Mouse (Mus musculus) bone marrow macrophage, adult 2 months (primary cell): ENCODE measurements around the gene Adcy4. TPM values are rescaled to one million over a fixed set of nuclear protein-coding genes. Genes with fewer than 3 reads are reported as not detected.

ENCODE experiments used
- H3K27ac ChIP-seq: 2 replicates; pipeline ENCODE4 v1.5.1; 2012; ENCODE audit warnings: low read depth, low read length; ENCODE audit not compliant: insufficient read depth
- H3K4me1 ChIP-seq: 2 replicates; pipeline ENCODE4 v1.6.1; 2012; ENCODE audit warnings: low read length; ENCODE audit not compliant: control insufficient read depth, insufficient read depth
- H3K4me3 ChIP-seq: 2 replicates; pipeline ENCODE4 v1.5.1; 2012; ENCODE audit warnings: mild to moderate bottlenecking, low read length, moderate library complexity; ENCODE audit not compliant: insufficient read depth
- CTCF ChIP-seq: IDR thresholded peaks from 2 replicates; pipeline ENCODE4 v1.5.1; 2012; ENCODE audit warnings: low read depth, mild to moderate bottlenecking, low read length, moderate library complexity
- POLR2A ChIP-seq: IDR thresholded peaks from 2 replicates; pipeline ENCODE4 v1.6.1; 2012; ENCODE audit warnings: mild to moderate bottlenecking, low read depth, low read length, borderline replicate concordance
- polyA plus RNA-seq: library from polyadenylated mRNA; stranded (reverse); fragments of >200 nt; gene quantifications from 2 replicates; pipeline ENCODE4 v1.2.4, GENCODE M21; 2012; ENCODE audit not compliant: missing spikeins, insufficient read depth, insufficient read length

Adcy4 gene
- polyA plus RNA-seq, 1 experiment: not detected

DNA sequence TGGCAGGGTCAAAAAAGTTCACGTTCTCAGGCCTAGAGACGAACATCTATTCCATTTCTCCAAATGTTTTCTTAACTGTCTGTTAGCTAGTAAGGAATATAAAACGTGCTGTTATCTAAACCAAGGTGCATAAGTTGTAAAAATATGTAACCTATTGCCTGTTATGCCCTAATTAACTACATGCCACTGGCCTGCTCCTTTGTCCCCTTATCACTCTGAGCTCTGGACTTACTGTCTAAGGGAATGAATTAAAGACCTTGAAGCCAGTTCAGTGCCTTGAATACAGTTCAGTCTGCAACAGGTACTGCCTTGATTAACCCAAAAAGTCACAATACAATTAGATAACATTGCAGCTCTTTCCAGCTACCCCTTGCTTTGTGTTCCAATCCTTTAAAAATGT is 48.6 kb downstream of the Adcy4 start:
- H3K4me1 ChIP-seq: peaks cover 27% of the 10 kb centered on the region
- H3K4me3 ChIP-seq: no peak overlapping the region
- peak overlapping the region; percentile 39 for H3K27ac ChIP-seq
- TF ChIP-seq POLR2A (no peak), CTCF (no peak)

- peaks cover 32% of the 10 kb centered on the region for H3K4me1 ChIP-seq
- no peak overlapping the region for H3K27ac ChIP-seq
- no peak overlapping the region for H3K4me3 ChIP-seq
- TF ChIP-seq POLR2A (no peak), CTCF (no peak)
These were observed 49.0 kb downstream of the Adcy4 start for GRCm38 (mm10) chr14:55734869-55735268.

DNA sequence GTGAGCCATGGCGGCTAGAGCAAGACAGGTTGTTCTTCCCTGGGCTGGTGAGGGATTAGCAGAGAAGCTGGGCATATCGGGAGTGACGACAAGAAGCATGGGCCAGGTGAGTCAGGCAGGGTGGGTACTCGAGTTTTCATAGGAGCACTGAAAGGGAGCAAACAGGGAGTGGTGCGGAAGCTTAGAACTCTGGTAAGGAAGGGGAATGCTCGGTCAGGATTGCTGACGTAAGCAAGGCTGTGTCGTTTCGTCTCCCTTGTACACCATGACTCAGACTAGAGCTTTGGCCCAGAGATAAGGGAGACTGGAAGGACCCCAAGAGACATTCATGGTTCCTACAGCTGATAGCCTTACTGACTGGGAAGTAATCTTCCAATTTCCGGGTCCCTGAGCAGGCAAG is 50.0 kb downstream of the Adcy4 start:
- TF ChIP-seq CTCF: no peak
- no peak for TF ChIP-seq POLR2A
- Histone ChIP-seq H3K27ac (no peak overlapping the region), H3K4me1 (peaks cover 36% of the 10 kb centered on the region), H3K4me3 (no peak overlapping the region)

GRCm38 (mm10) chr14:55730531-55731032 is 53.3 kb downstream of the Adcy4 start:
- Histone ChIP-seq H3K4me3 (no peak overlapping the region), H3K27ac (no peak overlapping the region), H3K4me1 (peaks cover 49% of the 10 kb centered on the region)
- no peak for TF ChIP-seq POLR2A
- no peak for TF ChIP-seq CTCF

DNA sequence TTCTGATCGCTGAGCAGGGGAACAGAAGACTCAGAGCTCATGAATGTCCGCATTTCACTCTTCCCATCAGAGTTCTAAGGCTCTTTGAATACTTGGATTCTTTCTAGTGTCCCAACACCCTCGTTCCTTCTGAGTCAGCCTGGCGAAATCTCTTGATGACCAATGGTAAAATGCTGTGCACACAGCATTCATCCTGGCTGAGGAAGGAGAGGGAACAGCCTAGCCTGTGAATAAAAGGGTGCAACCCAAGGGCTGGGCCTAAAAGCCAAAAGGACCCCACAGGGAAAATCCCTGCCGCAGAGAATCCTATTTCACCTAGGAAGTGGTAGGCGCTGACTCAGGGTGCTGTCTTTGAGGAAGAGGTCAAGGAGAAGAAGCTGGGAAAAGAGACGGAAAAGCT is 53.8 kb downstream of the Adcy4 start:
- TF ChIP-seq CTCF (no peak), POLR2A (no peak)
- H3K27ac ChIP-seq: no peak overlapping the region
- no peak overlapping the region for H3K4me3 ChIP-seq
- H3K4me1 ChIP-seq: peaks cover 49% of the 10 kb centered on the region

DNA sequence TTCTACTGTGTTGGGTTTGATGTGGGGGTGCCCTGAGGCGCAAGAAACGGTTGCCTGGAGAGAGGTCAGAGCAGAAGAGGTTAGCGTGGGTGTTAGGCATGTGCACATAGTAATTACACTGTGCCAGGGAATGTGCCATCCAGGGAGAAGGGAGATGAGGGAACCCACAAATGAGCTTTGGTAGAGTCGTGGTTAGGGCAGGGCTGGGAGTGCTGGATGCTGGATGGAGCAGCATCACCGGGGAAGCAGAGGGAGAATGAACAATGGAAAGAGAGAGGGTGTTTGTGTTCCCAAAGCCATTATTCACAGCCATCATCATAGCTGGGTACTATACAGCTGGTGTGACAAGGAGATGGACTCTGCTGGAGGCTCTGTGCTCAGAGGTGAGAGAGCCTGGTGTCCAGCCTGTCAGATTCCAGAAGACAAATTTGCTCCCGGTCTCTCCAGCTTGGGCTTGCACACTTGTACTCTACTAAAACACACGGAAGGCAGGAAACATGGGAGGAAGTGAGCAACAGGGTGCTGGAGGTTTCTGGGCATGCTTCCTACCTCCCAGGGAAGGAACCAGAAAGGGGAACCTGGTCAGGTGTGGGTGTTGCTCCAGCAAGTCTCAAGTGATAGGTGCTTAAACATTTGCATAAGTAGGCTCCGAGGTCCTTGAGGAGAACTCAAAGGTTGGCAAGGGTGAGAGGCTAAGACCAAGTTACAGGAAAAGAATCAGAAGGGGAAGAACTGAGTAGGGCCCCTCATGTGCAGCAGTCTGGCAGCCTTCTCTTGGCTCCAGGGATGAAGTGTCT is 55.8 kb downstream of the Adcy4 start:
- Histone ChIP-seq H3K4me3 (no peak overlapping the region), H3K4me1 (peaks cover 49% of the 10 kb centered on the region), H3K27ac (no peak overlapping the region)
- no peak for TF ChIP-seq CTCF
- TF ChIP-seq POLR2A: no peak

GRCm38 (mm10) chr14:55726261-55726660 is 57.6 kb downstream of the Adcy4 start:
- no peak overlapping the region for H3K27ac ChIP-seq
- H3K4me1 ChIP-seq: peaks cover 52% of the 10 kb centered on the region
- no peak overlapping the region for H3K4me3 ChIP-seq
- no peak for TF ChIP-seq POLR2A
- no peak for TF ChIP-seq CTCF

- peaks cover 43% of the 10 kb centered on the region for H3K4me1 ChIP-seq
- peak overlapping the region; percentile 55 for H3K27ac ChIP-seq
- peak overlapping the region; percentile 22 for H3K4me3 ChIP-seq
- TF ChIP-seq POLR2A: no peak
- TF ChIP-seq CTCF: no peak
These were observed 59.5 kb downstream of the Adcy4 start for GRCm38 (mm10) chr14:55724411-55724871.

GRCm38 (mm10) chr14:55723433-55723832 is 60.5 kb downstream of the Adcy4 start:
- Histone ChIP-seq H3K4me1 (peaks cover 36% of the 10 kb centered on the region), H3K27ac (no peak overlapping the region)
- TF ChIP-seq POLR2A: no peak
- TF ChIP-seq CTCF: no peak

GRCm38 (mm10) chr14:55722438-55722945 is 61.4 kb downstream of the Adcy4 start:
- H3K4me1 ChIP-seq: peaks cover 27% of the 10 kb centered on the region
- no peak overlapping the region for H3K27ac ChIP-seq
- TF ChIP-seq CTCF: no peak
- no peak for TF ChIP-seq POLR2A
- H3K4me3 ChIP-seq: 0 out of 2 replicates have a peak overlapping the region, but pooled peaks have one; percentile 76

More at GRCm38 (mm10) chr14:55723433-55723832, 60.5 kb downstream of the Adcy4 start:
- no peak overlapping the region for H3K4me3 ChIP-seq
